Mouse (Mus musculus): ENCODE measurements around the gene Nfkbil1.

DNA sequence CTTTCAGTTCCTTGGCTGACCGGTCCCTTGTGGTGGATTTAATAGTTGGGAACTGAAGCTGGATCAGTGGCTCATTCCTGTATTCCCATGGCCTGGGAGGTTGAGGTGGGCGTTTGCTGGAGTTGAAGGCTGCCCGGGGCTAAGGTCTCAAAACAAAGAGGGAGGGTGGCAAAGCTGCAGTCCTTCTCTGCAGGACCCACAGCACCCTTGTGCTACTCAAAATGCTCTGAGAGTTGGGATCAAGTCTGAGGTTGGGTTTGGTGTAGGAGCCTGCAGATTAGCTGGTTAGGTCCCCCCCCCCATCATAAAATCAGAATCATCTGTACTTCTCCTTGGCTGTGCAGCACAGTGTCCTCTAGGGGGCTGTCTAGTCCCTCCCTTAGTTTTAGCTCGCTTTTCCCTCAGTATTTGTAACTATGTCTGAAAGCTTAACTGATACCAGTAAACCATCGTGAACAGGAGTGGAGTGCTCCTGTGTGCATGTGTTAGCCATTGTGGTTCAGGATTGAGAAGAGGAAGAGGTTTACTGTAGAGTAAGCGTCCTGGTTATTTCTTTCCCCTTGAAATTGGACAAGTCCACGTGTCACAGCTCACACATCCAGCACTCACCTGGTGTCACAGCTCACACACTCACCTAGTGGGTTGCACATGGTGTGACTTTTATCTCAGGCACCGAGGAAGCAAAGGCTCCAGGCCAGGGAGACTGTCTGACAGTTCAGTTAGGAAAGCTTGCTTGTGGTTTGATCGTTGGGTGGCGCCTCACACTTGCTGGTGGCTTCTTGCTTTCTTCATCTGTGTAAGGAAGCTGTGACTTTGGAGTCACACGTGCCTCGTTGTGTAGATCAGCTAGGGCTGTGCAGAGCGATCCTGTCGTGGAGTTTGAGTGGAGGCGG is 10.4 kb upstream of the Nfkbil1 start:
- TF ChIP-seq CTCF (IDR thresholded peaks at IDR 0.05; ENCODE audit: low read depth) (peak; percentile 39), EP300 (IDR thresholded peaks at IDR 0.05; ENCODE audit: low read depth) (no peak)
